Mouse (Mus musculus) embryonic fibroblast, embryonic 13.5 days (primary cell): ENCODE results near the gene Zfp13.

Experiments used
- CTCF ChIP-seq: IDR thresholded peaks from 2 replicates; pipeline ENCODE4 v1.5.1; 2011; ENCODE audit warnings: mild to moderate bottlenecking, control low read depth, low read length, moderate library complexity, borderline replicate concordance; ENCODE audit not compliant: insufficient read depth
- POLR2A ChIP-seq: IDR thresholded peaks from 2 replicates; pipeline ENCODE4 v1.6.1; 2011; ENCODE audit warnings: low read depth, mild to moderate bottlenecking, control low read depth, low read length, moderate library complexity

GRCm38 (mm10) chr17:23543983-23544382, 55.3 kb downstream of the Zfp13 start:
- TF ChIP-seq CTCF (no peak), POLR2A (no peak)
